Mouse (Mus musculus): ENCODE data around the gene Hcar1.

Gene Hcar1

GRCm38 (mm10) chr5:123879928-123880327 lies at the start of gene Hcar1:
Hcar1 (minus strand) TSS chr5:123880020.
- DNase-seq (ENCODE audit: low spot score), result peak; percentile 47

- no peak for DNase-seq (ENCODE audit: low spot score)
Observed at GRCm38 (mm10) chr5:123927118-123927517, 47.3 kb upstream of the Hcar1 start, which contains the start of gene Gm43518. Gm43518 (plus strand) TSS chr5:123927418.

- no peak for DNase-seq (ENCODE audit: low spot score)
Observed at GRCm38 (mm10) chr5:123922112-123922511, 42.3 kb upstream of the Hcar1 start.

- no peak for DNase-seq (ENCODE audit: low spot score)
Observed at GRCm38 (mm10) chr5:123914852-123915251, 35.0 kb upstream of the Hcar1 start.

- DNase-seq (ENCODE audit: low spot score), result no peak
Observed at GRCm38 (mm10) chr5:123907631-123907977, 27.8 kb upstream of the Hcar1 start.

DNA sequence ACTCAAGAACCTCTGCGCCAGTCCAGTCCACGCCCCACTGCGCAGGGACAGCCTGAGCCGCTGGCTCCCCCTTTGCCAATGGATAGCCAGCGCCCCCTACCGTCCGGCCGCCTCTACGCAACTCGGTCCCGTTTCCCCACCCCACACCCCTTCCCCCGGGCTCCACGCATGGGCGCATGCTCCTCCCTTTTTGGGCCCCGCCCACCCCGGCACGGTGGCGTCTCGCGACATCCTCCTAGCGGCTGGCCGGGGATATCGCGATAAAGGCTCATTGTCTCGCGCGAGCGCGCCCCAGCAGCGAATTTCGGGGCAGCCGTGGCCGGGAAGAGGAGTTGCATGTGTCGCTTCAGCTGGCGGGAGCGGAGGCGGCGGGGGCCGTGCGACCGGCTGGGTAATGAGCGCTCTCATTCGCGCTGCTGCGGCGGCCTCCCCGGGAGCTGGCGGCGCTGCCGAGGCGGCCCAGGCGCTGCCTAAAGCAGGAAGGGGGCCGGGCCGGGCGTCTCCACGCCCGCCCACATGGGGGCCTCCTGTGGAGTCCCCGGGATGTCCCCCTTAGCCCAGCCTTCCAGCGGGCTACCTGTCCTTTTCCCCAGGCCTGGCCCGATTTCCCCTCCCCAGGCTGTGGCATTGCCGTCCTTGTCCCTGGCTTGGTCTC lies 27.3 kb upstream of the Hcar1 start, which contains the start of gene Denr:
Gene Denr, plus strand, starts transcription at position 200 of the 655 bp plus-strand sequence.
- DNase-seq (ENCODE audit: low spot score), result peak; percentile 100

DNA sequence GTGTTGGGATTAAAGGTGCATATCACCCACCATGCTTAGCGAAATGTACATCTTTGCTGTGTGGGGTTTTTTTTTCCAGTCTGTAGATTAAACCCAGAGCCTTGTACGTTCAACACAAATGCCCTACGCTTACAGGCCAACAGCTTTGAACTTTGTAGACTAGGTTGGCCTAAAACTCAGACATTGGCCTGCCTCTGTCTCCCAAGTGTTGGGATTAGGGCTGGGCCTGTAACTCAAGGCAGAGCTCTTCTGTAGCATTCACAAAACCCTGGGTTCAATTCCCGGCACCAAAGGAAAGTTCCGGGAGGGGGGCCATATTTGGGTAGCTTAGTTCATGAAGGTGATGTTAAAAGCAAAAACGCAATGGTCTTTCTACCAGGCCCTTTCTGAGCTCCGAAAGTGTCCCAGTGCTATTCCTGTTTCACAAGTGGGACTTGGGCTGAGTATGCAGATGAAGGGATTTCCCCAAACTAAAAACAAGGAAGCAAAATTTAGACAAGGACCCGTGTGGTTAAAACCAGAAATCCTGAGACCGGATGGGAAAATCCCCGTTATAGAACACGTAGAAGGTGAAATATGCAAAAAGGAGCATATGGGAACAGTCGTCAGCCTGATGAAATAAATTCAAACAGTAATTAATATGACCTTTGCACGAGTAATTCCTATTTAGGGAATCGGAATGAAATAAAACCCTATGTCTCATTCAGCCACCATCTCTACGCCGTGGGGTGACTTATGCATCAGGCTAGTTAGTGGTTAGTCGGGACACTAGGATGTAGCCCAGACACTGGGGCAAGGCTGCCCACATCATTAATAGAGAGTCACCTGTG lies 26.5 kb upstream of the Hcar1 start:
- DNase-seq (ENCODE audit: low spot score), result no peak

DNA sequence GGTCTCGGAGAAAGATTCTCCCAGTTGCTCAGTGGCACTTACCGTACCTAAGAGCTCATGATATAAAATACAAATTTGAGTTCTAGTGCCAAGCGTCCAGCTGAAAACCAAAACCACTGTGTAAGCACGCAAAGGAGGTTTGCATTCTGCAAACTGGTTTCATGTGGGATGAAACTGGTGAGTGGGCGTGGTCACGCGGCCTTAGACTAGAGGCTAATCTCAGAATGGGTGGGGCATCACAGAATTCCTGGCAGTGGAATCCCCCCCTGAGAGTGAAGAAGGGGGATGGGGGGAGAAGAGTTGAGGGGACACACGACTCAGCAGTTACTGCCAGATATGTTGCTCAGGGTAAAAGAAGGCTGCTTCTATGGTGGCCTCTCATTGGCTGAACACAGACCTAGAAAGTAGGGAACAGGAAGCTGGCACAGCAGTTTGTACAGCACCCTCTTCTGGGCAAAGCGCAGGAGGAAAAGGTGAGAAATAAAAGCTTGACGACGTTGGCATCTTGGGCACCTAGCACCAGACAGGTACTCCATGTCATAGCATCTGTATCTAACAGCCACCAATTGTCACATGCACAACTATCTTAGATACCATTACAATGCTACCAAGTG lies 24.3 kb upstream of the Hcar1 start:
- no peak for DNase-seq (ENCODE audit: low spot score)

- DNase-seq (ENCODE audit: low spot score), result no peak
Observed at GRCm38 (mm10) chr5:123897352-123897751, 17.5 kb upstream of the Hcar1 start.

GRCm38 (mm10) chr5:123896395-123896794 lies 16.6 kb upstream of the Hcar1 start:
- no peak for DNase-seq (ENCODE audit: low spot score)

GRCm38 (mm10) chr5:123893520-123893919 lies 13.7 kb upstream of the Hcar1 start:
- DNase-seq (ENCODE audit: low spot score), result no peak

DNA sequence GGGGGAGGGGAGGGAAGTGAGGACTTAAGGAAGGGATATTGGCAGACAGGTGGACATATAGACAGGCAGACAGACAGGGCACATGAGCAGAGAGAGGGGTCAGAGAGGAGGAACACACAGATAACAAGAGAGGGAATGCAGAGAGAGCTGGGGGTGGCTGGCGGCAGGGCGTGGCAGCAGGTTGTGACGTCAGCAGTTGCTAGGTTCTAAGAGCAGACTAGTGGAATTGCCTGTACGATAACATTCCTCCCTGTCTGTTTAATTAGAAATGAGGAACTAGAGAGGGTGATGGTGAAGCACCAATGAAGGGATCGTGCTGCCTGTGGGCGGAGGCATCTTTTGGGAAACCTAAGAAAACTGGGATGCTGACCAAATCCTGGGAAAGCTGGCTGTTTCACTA lies 11.8 kb upstream of the Hcar1 start:
- no peak for DNase-seq (ENCODE audit: low spot score)

DNA sequence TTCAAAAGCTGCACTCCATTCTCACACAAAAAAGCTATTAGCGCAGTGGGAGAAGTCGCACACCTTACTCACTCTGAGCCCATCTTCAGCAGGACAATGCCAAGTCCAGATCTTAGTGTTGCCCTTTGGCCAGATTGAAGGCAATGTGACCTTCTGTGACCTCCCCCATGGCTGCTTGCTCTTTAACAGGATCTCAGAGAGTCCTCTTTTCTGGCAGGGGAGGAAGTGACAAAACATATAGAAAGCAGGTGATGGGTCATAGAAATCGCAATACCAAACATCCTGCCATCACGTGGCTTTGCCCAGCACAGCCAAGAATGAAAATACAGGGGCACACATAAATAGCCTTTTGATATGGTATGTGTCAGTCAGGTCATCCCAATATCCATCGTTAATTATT lies 11.2 kb upstream of the Hcar1 start:
- no peak for DNase-seq (ENCODE audit: low spot score)

DNA sequence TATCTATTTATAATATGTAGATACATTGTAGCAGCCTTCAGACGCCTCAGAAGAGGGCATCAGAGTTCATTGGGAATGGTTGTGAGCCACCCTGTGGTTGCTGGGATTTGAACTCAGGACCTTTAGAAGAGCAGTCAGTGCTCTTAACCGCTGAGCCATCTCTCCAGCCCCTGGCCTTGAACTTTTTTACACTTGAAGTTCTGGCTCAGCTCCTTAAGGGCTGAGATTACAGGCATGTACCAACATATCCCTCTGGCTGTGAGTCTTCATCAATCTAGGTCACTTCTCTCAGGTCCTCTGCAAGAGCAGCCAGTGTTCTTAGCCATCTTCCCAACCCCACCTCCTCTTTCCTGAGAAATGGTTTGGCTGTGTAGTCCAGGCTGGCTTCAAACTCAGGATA lies 10.5 kb upstream of the Hcar1 start:
- no peak for DNase-seq (ENCODE audit: low spot score)

DNA sequence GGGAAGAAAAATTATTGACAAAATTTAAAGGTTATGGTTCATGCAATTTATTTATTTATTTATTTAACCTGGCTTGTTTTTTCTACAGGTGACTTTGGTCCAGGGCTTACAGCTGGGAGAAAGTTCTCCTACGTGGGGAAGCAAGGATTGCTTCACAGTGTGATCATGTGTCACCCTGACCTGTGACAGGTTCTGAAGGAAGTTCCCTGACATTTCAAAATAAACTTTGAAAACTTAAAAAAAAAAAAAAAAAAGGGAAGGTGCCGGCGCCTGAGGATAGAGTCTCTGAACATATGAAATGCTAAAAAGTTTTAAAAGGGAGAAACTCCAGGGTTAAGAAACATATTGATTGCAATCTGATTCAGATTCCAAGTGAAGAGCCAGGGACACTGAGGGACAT lies 6.5 kb upstream of the Hcar1 start:
- DNase-seq (ENCODE audit: low spot score), result no peak

DNA sequence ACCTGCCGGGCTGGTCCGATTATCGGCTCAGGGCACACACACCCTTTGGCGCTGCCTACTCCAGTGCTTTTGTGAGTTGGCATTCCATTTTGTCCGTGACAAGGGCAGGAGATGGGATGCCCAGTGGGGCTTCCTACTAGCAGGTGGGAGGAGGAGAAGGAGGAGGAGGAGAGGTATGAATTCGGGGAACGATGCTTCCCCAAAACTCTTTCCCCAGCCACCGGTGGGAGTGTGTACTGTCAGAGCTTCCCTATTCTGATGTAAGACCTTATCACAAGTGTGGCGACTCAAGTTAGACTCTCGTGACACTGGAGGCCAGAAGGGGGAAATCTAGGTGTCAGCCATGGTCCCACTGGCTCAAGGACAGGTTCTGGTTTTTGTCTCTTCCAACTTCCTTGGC lies 4.5 kb upstream of the Hcar1 start:
- no peak for DNase-seq (ENCODE audit: low spot score)

GRCm38 (mm10) chr5:123883891-123884290 lies 4.1 kb upstream of the Hcar1 start:
- no peak for DNase-seq (ENCODE audit: low spot score)

DNA sequence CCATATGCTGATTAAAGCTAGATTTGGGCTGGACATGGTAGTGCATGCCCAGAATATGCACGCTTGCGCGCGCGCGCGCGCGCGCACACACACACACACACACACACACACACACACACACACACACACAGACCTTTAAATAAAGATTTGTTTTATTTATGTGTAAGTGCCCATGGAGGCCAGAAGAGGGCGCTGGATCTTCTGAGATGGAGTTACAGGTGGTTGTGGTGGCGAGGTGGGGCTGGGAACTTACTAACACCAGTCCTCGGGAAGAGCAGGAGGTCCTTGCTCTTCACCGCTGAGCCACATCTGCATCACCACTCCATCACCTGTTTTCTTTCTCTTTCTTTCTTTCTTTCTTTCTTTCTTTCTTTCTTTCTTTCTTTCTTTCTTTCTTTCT lies 958 bp upstream of the Hcar1 start:
- no peak for DNase-seq (ENCODE audit: low spot score)

- no peak for DNase-seq (ENCODE audit: low spot score)
Observed at GRCm38 (mm10) chr5:123878056-123878455, 1.8 kb downstream of the Hcar1 start.

DNA sequence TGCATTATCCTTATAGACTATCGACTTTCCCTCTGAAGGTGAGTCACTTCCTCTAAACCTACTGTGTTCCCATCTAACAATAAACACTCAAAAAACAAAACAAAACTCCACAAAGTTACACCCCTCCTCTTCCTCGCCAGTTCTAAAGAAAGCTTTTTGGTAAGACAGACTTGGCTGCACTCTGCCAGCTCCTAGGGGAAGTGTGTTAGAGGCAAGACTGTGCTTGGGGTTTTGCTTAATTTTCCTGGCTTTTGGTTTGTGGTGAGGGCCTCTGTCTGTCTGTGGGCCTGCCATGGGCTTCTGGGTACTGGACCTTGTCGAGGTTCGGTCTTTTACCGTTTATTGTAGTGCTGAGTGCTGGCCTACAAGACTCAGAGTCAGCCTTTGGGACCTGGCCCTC lies 5.6 kb downstream of the Hcar1 start:
- no peak for DNase-seq (ENCODE audit: low spot score)

DNA sequence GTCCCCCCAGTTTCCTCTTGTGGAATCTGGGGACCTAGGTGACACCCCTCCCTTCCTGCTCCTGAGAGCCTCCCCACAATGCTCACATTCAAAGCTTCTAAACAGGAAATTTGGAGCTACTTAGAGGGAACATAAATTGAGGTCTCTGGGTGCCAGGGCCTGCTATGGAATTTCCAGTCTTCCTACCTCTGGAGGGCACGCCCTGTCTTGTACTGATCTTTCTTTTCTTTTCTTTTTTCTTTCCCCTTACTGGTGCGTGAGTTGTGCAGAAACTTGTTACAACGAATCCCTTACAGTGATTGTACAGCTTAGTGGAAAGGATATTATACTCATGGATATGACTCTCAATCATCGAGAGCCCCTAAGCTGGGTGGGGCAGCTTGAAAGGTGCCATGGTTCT lies 10.2 kb downstream of the Hcar1 start:
- no peak for DNase-seq (ENCODE audit: low spot score)

DNA sequence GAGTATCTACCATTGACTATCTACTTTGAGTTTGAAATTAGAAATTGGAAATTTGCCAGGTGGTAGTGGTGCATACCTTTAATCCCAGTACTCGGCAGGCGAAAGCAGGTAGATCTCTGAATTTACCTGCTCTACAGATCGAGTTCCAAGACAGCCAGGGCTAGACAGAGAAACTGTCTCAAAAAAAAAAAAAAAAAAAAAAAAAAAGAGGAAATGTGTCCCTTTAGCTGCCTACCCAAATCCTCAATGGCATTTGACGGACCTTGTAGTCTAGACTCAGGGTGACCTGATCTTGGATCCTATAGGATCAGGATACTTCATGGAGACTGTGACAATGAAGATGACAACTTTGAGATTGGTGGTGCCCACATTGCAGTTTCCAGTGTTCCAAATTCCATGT lies 13.4 kb downstream of the Hcar1 start:
- DNase-seq (ENCODE audit: low spot score), result no peak

GRCm38 (mm10) chr5:123865365-123865764 lies 14.5 kb downstream of the Hcar1 start, which contains the start of gene Hcar2:
Hcar2 (minus strand) TSS chr5:123865499.
- no peak for DNase-seq (ENCODE audit: low spot score)
